Mouse (Mus musculus): ENCODE data around the gene Mgp.

Gene Mgp

DNA sequence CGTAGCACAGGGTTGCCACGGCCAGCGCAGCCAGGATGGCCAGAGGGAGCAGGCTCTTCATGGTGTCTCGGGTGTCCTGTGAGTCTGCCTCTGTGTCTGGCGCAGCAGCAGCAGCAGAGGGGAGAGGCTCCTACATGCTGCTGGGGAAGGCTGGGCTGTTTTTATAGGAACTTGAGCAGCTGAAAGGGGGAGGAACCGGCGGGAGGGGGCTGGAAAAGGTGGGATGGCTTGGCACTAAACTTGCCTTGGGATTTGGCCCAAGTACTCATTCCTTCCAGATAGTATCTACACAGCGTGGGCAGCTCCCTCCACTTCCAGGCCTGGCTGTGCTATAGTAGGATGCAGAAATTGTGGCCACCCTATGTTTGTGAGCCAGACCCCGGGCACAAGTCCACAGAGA is at the start of gene Mgp:
TSS of gene Mgp (minus strand) at position 154 of the 400 bp plus-strand sequence.
- DNase-seq, result no peak

DNA sequence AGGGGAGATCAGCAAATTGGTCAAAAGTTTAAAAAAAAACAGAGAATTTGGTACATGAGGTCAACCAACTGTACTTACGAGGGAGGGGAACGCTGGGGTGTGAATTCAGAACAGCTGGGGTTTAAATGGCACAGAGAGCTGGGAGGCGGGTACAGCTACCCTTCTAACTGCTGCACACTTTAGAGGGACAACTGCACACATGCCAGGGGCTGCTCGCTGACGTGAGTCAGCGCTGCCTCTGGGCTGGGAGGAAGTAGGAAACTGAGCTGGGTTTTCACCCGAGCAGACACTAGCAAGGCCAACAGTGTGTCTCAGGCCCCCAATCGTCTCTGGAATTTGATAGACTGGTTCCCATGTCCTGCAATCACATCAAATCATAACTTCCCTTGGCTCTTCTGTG is 49.4 kb upstream of the Mgp start:
- DNase-seq, result peak; percentile 60

DNA sequence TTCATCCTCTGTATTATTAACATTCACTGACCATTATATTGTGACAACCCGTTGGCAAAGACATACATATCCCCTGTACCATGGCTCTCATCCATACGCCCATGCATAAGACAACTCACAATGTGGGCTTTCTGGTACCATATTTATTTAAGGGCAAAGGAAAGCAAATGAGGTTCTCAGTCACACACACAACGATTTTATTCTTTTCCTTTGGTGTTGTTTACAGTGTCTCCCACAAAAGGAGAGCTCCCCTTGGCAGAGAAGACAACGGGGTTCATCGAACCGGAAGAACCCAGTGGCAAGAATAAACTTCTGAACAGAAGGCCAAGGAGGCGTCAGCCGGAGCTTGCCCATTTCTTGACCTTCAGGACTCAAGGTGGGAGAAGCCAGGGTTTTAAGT is 47.9 kb upstream of the Mgp start, which contains the start of gene Pde6h:
TSS of gene Pde6h (plus strand) at position 301 of the 400 bp plus-strand sequence.
- DNase-seq, result no peak

DNA sequence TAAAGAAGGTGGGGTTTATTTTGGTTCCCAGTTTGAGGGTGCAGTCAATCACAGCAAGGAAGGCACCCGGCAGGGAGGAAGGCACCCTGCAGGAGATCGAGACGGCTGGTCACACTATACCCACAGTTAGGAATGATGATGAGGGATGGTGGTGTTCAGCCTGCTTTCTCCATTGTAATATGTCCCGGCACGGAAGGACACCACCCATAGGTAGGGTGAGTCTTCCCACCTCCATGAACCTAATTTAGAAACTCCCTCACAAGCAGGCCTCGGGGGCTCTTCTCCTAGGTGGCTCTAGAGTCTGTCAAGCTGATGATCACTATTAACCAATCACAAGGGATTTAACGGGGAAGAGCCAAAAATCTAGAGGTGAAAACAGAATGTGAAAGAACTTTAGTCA is 47.2 kb upstream of the Mgp start:
- no peak for DNase-seq

DNA sequence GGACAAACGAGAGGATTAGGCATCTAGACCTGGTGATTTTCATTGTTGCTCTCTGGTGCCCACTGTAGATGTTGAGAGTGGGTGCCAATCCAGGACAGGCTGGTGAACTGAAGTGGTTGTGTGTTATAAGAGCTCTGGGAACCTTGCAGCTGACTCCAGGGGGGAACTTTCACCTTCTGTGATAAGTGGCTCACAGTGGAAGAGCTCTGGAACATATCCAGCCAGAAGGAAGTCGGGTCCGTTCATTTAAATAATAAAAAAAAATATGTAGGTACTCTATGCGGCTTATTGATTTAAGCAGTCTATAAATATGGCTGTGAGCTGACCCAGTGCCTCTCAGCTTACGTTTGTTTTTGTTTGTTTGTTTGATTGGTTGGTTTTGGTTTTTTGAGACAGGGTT is 46.5 kb upstream of the Mgp start, which contains the start of gene Erp27:
TSS of gene Erp27 (minus strand) at position 101 of the 400 bp plus-strand sequence.
- no peak for DNase-seq

DNA sequence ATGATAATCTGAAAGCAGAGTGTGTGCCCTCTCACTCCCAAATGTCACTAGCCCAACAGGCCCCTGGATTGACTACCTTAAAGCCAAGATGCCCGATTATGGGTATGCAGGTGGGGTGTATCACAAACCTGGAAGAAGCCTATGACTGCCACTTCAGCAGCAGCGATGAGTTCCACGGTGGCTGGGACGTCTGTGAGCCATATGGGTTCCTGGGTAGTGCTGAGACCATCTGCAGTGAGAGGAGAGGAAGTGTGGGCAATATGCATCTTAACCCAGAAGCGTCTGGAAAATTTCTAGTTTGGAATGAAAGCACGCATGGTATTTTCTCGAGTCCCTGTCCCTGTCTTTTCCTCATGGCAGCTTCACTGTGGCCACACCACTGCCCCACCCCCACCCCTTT is 46.0 kb upstream of the Mgp start:
- no peak for DNase-seq

DNA sequence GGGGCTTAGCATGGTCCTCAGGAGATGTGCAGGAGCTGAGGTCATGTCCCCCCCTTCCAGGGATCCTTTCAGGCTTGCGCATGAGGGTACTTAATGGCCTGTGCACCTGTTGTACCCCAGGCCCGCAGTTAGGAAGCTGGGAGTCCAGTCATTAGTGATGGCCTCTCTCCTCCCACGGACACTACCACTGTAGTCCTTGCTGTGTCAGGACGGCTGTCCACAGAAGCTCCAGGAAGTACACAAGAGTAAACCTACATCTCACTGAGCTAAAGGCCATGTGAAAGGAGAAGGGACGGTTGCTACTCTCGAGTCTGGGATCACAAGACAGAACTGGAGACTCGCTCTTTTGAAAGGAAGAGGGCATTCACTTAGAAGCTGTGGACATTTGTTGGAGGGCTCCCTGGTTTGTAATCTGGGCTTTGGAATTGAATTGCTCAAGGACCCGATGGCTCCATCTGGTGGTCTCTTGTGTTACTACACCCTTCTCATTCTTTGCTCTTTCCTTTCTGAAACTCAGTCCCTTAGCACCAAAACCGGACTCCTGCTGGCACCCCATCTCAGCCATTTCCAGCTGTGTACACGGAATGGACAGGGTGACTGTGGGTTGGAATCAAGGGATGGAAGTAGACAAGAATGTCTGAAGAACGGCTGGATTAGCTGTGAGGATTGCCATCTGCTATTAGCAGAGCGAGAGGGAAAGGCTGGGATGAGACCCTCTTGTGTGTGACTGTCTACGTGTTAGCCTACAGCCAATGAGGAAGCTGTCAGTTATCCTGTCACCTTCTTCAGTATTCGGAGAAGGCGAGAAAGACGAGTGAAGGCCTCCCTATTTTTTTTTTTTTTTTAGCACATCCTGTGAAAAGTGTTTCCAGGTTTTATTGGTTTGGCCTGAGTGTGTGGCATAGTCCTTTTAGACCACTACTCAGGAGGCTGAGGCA is 45.0 kb upstream of the Mgp start:
- peak; percentile 74 for DNase-seq

DNA sequence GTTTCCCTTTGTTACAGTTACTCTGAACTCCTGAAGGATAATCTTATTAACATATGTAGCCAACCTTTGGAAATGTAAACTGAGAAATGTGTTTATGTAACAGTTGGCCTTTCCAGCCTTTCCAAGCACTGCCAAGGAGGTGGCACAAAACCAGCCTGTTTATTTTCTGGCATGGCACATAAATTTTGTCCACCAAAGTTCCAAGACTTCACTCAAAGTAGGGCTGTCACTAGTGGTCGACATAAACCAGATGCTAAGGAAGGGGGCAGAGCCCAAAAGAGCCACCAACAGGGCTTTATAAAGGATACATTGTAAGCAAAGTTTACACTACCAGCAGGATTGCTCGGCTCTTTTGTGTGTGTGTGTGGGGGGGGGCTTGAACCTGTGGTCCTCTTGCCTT is 42.3 kb upstream of the Mgp start:
- DNase-seq, result no peak

DNA sequence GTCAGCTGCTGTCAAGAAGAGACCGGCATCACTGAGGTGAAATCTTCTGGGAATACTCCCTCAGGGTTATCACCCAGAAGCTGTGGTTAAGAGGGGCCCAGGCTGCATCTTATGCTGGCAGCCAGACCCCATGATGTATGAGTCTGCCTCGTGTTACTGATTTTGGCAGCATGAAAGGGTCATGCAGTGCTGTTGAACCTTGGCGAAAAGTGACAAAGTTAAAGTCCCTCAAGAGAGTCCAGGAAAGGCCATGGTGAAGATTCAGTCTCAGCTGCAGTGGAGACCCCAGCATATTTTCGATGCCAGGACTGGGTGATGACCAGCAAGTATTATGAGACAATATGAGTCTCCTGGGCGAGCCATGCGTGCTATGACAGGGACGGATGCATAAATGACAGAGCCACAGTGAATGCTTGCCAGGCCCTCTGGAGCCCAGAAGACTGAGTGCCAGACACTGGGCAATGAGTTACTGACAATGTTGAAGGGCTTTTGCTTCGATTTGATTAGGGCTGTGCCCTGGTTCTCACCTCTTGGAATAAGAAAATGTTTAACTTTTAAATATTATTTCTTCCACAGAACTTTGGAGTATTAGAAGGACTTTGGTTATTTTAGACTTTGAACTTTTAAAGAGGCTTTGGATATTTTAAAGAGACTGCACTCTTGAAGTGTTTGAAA is 40.2 kb upstream of the Mgp start:
- DNase-seq, result no peak

DNA sequence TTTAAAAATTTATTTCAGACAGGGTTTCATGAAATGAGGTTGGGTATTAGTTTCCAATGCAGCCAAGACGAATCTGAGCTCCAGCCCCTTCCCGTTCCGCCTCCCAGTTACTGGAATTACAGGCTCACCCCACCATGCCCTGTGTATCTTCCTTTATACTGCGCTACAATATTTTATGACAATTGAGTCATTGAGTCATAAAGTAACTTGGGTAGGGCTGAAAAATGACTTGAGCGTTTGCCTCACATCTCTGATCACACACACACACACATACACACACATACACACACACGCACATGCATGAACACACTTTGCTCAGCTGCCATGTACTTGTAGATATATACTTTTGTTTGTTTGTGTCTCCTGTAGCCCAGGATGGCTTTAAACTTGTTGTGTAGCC is 38.6 kb upstream of the Mgp start:
- DNase-seq, result no peak

DNA sequence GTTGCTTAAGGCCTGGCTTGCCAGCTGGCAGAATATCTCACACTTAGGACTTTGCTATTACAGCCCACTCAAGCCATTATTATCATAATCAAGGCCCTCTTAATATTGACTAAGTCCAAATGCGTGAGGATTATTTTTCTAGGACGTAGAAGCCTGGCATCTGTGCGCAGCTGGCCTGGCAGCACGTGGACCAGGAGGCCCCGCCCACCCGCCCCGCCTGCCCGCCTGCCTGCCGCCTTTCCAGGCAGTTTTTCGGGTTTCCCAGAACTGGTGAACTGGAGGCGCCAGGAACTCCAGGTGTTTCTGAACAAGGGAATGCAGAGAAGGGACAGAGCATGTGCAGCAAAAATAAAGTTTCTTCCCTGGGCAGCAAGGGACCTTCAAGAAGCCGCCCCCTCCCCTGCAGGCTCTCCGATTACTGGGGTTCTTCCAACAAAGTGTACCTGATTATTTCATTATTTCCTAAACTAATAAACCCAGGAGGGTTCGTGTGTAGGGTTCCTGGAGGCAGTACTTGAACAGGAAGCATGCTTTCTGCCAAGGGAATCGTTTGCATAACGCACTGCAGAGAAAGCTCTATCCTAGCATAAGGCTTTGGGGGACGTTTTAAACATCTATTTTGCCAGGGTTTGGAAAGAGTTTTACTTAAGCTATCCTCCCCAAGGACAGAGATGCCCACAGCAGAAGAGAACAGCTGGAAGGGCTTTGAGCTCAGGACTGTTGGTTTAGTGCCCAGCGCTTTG is 37.9 kb upstream of the Mgp start:
- no peak for DNase-seq

DNA sequence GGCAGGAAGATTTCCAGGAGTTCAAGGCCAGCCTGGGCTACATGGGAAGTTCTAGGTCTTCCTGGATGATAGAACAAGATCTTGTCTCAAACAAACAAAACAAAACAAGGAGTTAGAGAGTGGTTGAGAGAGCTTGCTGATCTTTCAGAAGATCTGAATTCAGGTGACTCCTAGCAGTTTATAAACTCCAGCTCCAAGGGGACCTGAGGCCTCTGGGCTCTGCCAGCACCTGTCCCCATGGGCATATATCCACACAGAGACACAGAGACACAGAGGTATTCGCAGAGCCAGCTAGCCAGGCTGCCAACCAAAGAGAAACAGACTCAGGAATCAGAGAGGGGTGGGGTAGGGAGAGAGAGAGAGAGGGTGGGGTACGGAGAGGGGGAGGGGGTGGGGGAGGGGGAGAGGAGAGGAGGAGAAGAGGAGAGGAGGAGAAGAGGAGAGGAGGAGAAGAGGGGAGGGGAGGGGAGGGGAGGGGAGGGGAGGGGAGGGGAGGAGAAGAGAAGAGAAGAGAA is 37.2 kb upstream of the Mgp start:
- no peak for DNase-seq

DNA sequence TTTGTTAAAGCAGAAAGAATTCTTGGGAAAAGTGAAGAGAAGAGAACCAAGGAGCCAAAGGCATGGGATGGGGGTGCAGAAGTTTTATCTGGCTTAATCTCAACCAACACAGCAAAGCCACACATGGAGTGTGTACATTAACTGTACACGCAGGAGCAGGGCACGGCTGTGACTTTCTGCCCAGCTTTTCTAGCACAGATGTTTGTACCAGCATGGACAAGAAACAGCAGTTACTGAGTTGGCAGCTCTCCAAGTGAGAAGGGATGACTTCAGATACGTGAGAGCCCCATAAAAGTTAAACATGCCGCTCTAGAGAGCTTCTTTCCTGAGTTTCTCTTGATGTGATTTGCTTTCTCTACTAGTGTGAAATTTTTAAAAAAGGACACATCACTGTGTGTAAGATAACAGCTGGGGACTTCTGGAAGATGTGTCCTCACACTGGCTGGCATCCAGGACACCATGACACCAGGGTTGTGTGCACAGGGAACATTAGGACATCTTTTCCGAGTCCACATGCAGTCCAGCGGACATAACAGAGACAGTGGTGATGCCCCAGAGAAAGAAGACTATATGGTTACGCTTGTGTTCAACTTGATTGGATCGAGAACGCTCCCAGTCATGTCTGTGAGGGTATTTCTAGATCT is 34.7 kb upstream of the Mgp start:
- no peak for DNase-seq

DNA sequence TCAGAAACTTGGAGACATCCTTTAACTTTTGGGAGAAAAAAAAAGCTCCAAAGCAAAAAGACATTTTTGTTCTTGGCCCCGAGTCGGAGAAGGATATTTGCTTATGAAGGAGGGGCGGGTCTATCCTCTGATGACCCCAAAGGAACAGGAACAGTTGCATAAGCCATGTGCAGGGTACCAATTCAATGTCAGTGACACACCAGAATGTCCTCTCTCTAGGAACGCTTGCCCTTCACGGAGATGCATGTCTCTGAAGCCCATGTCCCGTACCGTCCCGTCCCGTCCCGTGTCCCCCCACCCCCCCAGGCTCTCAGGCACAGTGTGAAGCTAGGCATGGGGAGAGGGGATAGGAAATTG is 31.3 kb upstream of the Mgp start:
- DNase-seq, result no peak

DNA sequence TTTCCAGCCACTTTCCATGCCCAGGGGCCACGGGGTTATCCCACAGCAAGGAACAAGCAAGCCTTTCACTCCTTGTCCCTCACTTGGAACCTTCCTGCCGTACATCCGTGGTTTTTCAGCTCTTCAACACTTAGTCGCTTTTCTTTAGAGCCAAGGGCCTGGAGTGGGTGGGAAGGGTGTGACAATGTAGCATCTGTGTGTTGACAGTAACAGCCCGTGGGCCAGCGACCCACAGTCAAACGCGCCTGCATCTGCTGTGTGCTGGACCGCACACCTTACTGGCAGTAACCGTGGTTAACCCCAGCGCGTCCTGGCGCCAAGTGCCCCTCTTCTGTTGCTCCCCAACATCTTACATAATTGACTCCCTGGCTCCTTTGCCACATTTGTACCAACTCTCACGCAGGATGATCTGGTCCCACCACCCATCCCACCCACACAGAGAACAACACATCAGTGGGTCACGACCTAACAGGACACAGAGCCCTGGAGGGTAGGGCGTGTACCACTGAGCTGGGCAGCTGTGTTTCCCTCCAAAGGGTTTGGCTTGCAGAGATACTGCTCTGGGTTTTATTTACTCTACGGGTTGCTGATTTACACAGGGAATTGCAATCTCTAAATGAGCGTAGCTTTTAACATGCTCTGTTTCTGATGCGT is 30.8 kb upstream of the Mgp start:
- no peak for DNase-seq

DNA sequence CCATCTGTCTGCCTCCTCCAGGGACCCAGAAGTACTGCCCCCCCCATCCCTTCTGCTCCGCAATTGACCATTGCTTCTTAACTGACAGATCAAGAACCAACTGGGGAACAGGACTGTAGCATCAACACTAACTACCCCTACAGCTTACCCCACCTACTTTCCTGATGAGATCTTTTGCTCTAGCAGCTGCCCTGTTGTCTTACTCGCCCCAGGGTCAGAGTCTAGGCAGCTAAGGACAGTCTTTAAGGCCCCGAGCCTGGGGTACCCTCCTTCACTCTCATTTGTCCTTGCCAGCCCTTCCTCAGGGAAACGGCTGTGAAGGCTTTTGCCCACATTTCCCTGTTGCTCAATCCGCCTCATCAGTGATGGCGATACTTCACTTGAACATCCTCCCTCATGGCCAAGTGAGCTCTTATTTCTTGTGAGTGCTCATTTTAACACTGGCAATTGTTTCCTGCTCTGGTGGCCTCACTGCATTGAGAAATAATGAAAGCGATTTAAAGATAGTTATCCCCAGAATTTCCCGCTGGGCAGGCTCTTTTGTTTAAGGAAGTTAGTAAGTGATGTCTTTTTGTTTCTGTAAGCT is 28.4 kb upstream of the Mgp start:
- DNase-seq, result no peak

DNA sequence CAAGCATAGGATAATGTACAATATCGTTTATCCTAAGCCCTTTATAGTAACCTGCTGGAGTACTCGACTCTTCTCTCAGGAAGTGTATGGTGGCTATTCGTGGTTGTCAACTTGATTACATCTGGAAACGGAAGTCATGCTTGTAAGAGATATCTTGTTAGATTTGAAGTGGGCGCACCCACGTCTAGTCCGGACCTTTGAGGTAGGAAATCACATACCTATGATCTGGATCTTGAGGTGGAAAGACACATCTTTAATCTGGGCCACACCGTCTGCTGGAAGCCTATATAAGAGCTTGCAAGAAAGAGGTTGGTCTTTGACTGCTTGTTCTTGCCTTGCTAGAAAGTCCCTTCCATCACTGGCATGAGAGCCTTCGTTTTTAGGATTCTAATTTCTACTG is 26.9 kb upstream of the Mgp start:
- DNase-seq, result no peak

DNA sequence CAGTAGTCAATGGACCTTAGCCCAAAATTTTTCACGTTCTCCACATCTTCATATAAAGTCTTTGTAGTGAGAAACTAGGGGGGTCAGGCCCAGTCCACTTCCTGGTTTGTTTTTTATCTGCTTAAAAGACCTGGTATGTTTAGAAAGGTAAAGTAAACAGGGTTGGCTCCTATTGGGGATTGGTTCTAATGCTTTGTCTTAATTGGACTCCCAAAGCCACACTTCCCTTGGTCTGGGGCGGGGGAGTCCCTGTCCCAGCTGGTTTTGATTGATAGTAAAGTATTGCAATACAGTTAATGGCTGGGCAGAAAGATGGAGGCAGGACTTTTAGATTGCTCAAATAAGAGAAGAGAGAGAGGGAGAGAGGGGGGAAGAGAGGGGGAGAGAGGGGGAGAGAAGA is 25.4 kb upstream of the Mgp start:
- DNase-seq, result no peak

DNA sequence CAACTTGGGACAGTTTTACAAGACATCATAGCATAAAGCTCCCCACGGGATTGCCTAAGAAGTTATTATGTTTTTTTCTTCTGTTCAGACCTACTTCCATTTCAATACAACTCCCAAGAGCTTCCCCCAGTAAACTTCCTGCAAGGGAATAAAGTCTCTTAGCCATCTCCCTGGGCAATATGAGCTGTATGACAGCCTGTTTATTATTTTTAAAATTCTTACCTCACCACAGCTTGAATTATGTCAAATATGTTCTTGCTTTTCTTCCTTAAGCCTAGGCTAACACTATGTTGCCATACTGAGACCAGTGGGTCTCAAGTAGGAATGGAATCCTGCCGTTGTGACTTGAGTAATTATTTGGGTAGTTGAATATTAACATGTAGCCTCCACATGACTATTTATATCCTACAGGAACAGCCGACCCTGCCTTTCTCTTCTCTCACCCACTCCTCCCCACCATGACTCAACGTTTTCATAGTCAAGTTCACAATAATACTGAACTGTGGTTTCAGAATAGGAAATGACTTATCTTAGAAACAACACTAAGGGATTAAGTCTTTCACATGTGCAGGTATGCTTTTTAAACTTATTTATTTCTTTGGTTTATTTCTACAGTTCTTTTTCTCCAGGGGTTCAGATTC is 24.9 kb upstream of the Mgp start:
- no peak for DNase-seq

DNA sequence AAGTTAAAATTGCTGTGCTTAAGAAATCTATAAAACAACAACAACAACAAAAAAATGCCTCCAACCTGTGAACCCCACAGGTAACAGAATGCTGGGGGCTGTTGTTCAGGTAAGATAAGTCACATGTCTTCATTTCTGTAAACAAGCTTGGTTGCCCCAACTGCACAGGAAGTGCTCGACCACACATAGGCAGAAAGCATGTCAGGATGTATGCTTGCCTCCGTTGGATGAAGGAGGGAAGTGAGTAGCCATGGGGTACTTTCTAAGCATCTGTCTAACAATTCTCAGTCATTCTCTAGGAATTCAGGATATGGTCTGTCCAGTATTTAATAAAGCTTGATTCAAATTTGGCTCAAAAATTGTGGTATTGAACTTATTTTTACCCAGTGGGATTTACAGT is 23.3 kb upstream of the Mgp start:
- DNase-seq, result peak; percentile 24

DNA sequence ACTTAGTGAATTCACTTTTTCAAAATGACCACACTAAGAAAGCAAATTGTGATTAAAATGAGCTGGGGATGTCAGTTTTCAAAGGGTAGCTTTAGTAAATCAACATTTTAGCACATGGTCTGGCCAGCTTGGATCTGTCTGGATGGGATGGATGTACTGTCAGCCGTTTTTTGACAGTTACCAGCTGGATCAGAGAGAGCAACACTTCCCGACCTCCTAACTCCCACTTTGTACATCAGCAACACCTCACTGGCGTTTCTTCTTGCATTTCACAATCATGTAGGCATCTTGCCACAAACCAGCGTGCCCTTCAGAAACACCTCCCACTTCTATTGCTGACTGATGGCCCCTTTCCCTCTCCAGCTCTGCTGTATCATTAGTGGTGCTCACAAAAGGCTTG is 22.6 kb upstream of the Mgp start:
- DNase-seq, result no peak
